Mouse (Mus musculus) lung, postnatal 0 days (tissue): ENCODE measurements around the gene Eif2ak3.

Experiments
- CTCF ChIP-seq: IDR thresholded peaks from 2 replicates; pipeline ENCODE4 v1.5.1; 2016; ENCODE audit warnings: antibody characterized with exemption, mild to moderate bottlenecking
- EP300 ChIP-seq: IDR thresholded peaks from 2 replicates; pipeline ENCODE4 v1.6.1; 2016; ENCODE audit warnings: antibody characterized with exemption, mild to moderate bottlenecking, control low read depth

GRCm38 (mm10) chr6:70822386-70822910 is 21.9 kb upstream of the Eif2ak3 start:
- TF ChIP-seq CTCF (no peak), EP300 (no peak)
